Mouse (Mus musculus) heart, adult 18-20 months (tissue): ENCODE measurements around the gene Tigd3. TPM values are rescaled to one million over a fixed set of nuclear protein-coding genes. Genes with fewer than 3 reads are reported as not detected.

Source experiments
- DNase-seq, 2 experiments: peaks; one replicate each; pipeline ENCODE4 v3.0.0; 2021 to 2022; ENCODE audit warnings: mixed read lengths in 1 of 2
- total RNA-seq, 2 experiments: library from RNA; stranded (reverse); gene quantifications; 2 replicates each; pipeline ENCODE4 v1.2.3; 2021

Gene Tigd3
- total RNA-seq, 2 experiments from 2014 or later = 0.35 TPM; not detected in 1

DNA sequence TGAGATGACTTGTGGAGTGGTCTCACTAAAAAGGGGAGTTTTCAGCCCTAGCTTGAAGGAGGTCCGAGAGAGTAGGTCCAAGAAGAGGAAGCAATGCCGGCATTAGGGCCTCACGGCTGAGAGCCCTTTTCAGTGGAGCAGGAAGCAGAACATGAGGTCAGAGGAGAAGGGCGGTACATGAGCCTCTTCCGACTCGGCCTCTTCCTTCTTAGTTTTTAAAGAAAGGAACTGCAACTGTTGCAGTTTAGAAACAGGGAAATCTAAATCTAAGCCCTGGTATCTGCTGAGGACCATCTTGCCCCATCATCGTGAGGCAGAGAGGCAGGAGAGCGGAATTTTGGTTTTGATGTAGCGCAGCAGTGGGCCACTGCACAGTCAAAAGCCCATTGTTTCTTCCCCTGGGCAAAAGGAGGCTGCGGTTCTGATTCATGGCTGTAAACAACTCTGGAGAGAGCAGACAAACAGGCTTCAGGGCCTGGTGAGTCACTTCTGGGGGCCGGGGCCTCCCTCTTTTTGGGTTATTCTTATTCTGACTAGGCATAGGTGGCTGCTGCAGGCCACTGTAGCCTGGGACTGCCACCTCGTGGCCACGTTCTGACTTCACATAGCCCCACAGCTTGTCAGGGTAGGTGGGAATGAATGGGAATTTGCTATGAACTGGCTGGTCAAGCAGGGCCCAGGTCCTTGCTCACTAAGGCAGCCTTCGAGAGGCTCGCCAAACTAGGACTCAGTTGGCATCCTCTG is 16.2 kb downstream of the Tigd3 start, which contains the start of gene Slc25a45:
Gene Slc25a45 (plus strand): TSS at position 191 of the 744 bp plus-strand sequence.
- peak; percentile 77 to 80 for DNase-seq

DNA sequence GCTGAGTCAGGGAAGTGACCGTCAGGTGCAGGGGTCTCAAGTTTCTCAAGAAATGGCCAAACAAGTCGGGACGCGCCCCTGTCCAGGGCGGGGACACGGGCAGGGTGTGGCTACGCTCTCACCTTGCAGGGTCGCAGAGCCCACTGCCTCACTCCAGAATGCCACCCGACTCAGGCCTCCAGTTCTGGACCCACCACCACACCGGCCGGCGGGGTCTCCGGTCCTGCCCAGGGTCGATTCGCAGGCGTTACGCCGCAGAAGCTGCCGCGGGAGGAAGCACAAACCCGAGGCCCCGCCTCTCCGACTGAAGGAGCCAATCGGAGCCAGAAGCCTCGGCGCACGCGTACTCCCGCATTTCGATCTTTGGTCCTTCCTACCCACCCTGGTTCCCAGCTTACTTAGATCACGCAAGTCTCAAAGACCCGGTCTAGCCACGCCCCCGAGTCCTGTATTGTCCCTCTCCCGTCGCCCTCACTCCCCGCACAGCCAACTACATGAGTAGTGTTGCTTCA is 18.9 kb downstream of the Tigd3 start, which contains the start of gene Frmd8:
Gene Frmd8 (minus strand): TSS at position 306 of the 512 bp plus-strand sequence.
- DNase-seq = peak; percentile 96 to 97

DNA sequence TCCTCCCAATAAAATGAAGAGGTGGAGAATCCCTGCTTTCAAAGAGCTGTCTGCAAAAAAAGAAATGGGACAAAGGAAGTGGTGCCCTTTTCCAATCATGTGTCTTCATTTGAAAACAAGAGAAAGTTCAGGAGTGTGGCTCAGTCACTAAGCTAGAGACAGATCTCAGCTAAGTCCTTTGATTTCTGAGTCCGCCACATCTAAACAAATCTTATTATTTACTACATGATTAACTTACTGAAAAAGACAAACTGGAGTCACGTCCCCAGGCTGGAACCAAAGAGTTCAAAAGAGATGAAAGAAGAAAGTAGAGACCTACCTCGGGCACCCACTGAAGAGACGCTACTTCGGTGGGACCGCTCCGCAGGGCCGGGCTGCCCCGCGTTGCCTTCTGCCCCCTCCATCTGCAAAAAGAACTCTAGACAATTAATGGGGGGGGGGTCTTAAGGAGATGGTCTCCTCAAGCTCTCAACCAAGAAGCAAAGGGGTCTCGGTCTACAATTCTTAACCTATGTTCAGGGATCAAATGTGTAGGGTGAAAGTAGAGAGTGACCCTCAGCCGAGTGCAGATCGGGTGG is 19.5 kb downstream of the Tigd3 start:
- no peak for DNase-seq

DNA sequence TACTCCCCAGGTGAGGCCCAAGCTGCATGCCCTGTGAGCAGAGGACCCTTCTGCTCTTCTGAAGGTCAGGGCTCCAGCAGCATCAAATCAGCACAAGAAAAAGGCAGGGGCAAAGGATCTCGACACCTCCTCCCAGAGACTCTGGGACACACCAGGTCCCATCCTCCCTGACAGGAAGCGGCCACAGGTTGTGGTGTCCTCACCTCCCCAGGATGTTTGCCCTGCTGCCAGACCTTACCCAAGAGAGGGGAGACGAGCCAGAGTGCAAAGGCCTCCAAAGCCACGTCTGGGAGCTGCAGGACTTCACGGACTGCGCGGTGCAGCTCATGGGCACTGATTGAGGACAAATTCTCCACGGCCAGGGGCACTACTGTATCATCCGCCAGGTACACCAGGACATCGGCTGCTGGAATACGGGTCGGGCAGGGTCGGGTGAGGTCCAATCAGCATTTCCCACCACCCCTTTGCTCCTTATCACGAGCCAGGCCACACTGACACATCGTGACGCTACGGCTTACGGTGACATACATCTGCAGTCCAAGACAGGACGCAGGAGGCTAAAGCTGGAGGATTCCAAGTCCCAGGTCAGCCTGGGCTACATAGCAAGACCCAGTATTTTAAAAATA is 20.9 kb downstream of the Tigd3 start:
- no peak for DNase-seq

- no peak for DNase-seq
These were observed 21.4 kb downstream of the Tigd3 start for GRCm38 (mm10) chr19:5872528-5872927.

GRCm38 (mm10) chr19:5871683-5872082 is 22.3 kb downstream of the Tigd3 start:
- no peak for DNase-seq

DNA sequence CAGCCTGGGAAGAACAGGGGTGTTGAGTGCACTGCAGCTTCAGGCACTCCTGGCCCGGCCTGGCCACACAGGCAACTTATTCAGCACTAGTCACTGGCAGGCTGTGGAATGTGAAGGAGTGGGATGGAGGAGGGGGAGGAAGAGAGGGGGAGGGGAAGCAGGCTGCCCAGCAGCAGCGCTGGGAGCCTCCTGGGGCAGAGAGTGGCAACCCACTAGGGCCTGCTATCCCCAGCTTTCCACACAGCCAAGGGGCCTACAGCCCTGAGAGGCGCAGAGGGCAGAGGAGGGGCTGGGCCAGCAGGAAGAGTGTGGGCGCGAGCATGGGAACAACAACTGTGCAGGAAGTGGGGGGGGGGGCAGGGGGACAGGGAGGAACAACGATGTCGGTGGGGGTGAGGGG is 22.7 kb downstream of the Tigd3 start:
- no peak for DNase-seq

- no peak for DNase-seq
These were observed 25.9 kb downstream of the Tigd3 start for GRCm38 (mm10) chr19:5868096-5868495.

DNA sequence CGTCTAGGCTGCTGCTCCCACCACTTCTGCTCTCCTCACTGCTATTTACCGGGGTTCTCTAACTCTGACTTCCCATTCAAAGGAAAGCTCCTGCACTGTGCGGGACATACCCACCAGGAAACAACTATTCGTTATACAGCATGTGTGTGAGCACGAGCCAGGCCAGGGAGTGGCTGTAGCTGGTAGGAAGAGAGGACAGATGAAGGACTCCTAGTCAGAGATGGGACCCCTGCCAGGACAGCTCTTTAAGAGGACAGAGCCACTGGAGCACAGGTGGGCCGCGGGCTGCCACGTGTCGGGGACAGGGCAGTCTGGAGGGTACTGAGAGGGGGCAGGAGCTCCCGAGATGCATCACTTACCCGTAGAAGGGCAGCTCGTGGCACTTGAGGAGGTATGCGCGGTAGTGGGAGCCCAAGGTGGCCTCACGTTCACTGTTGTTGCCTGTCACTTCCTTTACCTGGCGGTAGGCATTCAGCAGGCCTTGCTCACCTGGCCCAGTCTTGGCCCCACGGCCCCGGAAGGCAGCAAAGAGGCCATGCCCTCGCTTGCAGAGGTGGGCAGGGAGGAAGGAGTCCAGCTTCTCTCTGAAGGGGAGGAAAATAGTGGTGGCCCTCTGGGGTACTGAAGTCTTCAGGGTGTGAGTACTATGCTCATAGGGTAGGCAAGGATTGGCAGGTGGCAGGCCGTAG is 29.1 kb downstream of the Tigd3 start:
- no peak for DNase-seq

GRCm38 (mm10) chr19:5863776-5864175 is 30.2 kb downstream of the Tigd3 start:
- no peak for DNase-seq

- DNase-seq = no peak
These were observed 31.4 kb downstream of the Tigd3 start for GRCm38 (mm10) chr19:5862335-5863085.

GRCm38 (mm10) chr19:5856604-5857003 is 37.3 kb downstream of the Tigd3 start:
- DNase-seq = no peak

DNA sequence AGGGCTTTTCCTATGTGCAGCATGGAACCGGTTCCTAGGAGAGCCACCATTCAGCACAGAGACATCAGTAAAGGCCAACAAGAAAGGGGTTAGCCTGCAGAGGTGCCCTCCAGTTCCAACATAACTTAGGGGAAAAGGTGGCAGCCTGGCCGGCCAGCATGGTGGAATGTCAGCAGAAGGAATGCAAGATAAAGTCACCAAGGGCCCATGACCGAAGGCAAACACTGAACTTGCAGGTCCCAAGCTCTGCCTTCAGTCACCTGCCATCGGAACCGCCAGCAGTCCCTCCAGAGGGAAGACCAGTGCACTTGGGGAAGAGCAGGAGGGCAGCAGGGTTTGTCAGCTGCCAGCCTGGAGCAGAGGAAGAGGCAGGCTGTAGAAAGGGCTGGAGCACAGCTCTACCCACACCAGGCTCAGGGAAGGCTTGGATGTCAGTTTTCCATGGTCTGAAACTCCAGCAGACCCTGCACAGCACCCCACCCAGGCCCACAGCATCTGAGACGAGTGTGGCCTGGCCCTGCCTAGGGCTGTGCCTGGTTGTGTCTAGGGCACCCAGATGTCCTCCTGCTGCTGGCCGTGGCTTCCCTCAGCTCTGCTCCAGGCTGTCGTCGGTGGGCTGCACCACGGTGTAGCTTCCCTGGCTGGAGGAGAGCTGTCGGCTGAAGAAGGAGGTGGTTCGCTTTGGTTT is 41.8 kb downstream of the Tigd3 start:
- peak in 1 of 2 experiments; percentile 38 for DNase-seq

DNA sequence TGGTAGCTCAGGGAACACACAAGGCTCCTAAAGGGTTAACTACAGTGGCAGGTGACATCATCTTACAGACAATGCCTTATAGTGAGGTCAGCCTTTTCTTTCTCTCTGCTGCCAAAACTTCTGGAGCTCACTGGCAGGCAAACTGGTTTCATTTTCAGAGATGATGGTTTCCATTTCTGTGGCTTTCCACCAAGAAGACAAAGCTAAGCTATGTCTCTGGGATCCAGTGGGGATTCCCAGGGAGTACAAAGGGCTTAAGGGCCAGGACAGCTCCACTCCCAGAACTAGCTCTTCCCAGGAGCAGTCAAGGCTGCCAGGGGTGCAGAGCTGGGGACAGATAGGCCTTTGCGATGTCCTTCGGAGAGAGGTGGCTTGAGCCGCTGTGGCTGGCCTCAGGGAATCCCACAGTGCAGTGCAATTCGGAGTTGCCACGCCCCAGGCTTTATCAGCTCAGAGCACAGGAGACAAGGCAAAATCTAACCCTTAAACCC is 42.4 kb downstream of the Tigd3 start:
- DNase-seq = peak; percentile 58 to 64

DNA sequence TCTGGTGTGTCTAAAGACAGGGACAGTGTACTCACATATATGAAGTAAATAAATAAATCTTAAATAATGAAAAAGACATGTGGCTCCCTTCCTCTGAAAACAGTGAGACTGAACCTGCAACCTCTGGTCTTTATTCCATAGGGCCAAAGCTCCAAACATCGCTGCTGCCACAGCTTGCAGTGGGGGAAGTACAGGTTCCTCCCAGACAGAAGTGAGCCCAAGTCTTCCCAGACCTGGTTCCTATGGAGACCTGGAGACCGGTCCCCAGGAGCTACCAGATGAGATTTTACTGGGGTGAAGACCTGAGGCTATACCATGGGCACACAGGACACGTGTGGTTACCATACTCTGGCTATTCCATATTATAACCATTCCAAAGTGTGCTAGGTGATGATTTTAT is 43.1 kb downstream of the Tigd3 start:
- peak in 1 of 2 experiments; percentile 29 for DNase-seq

GRCm38 (mm10) chr19:5849843-5850527 is 44.0 kb downstream of the Tigd3 start:
- DNase-seq = peak; percentile 96 to 97

DNA sequence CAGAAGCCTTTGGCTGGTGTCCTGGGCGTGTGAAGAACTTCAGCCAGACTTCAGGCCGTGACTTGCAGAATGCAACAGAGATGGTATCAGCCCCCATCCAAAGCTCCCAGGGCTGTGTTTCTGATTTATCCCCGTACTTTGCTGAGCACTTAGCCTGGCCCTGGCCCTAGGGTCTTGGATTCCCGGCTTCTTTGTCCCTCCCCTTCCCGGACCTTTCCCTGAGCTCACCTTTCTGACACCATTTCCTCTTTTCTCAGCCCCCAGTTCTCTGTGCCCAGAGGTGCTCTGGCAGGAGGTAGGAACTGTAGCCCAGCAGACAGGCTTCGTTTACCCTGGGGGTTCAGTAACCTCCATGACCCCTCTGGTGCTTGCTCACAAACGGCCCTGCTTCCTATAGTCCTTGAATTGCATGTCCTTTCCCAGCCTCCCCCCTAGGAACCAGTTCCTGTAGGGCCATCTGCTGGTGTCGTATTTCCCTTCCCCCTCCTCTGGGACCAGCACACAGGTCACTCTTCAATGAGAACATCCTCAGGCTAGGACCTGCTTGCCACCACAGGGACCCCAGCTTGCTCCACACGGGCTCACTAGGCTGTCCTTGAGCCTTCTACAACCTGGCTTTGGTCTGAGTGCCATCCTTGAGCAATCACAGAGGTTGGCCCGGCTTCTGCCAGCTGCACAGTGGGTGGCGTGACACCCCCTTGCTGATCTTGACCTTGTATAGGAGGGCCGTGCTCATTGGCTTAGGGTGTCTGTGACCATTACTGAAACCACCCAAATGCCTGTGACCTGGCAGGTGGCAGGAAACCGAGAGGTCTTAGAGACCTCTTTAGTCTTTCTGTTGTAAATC is 44.9 kb downstream of the Tigd3 start:
- peak; percentile 74 to 82 for DNase-seq

DNA sequence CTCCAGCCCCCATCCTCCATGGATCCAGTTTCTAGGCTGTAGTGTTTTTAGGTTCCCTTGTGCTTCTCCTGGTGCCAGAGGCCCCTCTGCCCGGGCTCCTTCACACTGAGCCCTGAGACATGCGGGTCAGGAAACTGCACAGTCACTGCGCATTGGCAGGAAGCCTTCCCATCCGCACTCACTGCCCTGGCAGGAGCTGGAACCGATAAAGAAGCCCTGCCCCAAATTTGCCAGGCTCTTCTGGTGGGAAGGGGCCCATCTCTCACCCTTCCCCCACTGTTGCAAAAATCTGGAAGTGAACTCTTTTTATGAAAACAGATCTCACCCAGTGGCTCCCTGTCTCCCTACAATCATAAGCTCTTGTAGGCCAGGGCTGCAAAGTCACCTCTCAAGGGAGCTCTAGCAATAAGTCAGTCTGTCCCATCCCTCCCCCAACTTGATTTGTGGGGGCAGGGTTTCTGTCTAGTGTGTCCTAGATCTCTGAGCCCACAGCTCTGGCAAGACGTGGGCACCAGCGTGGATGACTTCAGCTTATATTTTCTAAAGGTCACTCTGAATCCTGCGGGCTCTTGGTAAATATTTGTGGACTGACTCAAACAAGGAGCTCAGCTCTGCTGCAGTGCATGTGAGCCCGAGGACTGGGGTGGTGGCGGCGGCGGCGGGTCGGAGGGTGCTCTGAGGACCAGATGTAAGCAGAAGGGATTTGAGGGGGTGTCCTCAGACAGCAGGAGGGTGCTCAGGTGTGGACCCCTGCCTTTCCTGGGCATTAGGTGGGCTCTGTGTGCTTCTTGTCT is 45.7 kb downstream of the Tigd3 start:
- DNase-seq = peak; percentile 87 to 89
